Mouse (Mus musculus): ENCODE data around the gene Bnc1. TPM values are rescaled to one million over a fixed set of nuclear protein-coding genes. Genes with fewer than 3 reads are reported as not detected.

The Bnc1 gene
- polyA plus RNA-seq, 1 experiment from 2014 or later = 0.20 TPM

DNA sequence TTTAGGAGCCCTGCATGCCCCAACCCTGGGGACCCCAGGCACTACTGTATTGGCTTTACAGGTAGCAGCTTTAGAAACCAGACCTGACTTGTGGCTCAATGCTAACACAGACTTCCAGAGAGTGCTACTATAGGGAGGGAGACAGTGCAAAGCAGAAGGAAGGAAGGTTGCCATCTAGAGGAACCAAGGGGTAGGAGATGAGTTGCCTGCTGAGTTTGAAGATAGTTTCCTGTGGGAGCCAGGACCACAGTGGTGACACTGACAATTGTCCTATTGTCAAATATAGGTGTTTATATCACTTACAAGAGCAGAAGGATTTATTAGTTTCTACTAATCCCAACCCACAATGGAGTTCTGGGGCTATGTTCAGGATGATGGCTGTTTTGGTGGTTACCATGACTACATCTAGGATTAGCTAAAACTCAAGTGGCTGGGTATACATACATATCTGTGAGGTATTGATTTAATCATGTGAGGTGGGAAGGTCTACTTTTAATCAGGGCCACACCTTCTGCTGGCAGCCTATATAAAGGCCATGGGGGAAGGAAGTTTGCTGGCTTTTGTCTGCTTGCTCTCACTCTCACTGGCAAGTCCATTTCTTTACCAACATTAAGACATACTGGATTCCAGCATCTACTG lies 37.8 kb downstream of the Bnc1 start:
- H3K9me3 ChIP-seq (ENCODE audit: control insufficient read depth, low read length) = no peaks in the 10 kb centered on the region
- no peak overlapping the region for H3K4me2 ChIP-seq (replicated peaks)
- no peak overlapping the region for H3K9ac ChIP-seq
- H3K27ac ChIP-seq = no peak overlapping the region
- H3K4me1 ChIP-seq (replicated peaks; ENCODE audit: control insufficient read depth, insufficient read depth, low read length) = no peaks in the 10 kb centered on the region
- H3K27me3 ChIP-seq (ENCODE audit: control insufficient read depth, insufficient read depth, low read length) = no peaks in the 10 kb centered on the region
- H3K36me3 ChIP-seq (replicated peaks; ENCODE audit: control insufficient read depth, insufficient read depth) = no peaks in the 10 kb centered on the region
- ATAC-seq (ENCODE audit: low FRiP score) (no peak; the same call in 1 of the 2 replicates), DNase-seq (ENCODE audit: low spot score) (peak; percentile 51)
- no peak overlapping the region for H3K4me3 ChIP-seq (replicated peaks; ENCODE audit: low read length)

DNA sequence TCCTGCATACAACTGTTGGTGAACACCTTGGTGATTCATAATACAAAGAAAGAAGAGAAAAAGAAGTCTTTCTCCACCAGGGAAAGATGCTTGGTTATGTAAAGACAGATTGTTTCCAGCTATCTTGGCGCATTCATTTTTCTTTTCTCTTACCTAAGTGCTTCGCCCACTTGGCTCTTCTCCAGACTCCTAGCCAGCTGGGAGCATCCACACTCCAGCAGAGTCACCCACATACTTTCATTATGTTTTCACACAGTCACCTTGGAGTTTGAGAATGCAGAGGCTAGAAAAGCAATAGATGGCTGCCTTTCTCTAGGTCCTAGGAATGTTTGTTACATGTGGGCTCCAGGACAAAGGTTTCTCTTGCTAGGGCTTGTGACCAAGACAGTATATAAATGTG lies 41.6 kb downstream of the Bnc1 start:
- WGBS = 84% methylated on average over 2 of the region's 2 CpGs

DNA sequence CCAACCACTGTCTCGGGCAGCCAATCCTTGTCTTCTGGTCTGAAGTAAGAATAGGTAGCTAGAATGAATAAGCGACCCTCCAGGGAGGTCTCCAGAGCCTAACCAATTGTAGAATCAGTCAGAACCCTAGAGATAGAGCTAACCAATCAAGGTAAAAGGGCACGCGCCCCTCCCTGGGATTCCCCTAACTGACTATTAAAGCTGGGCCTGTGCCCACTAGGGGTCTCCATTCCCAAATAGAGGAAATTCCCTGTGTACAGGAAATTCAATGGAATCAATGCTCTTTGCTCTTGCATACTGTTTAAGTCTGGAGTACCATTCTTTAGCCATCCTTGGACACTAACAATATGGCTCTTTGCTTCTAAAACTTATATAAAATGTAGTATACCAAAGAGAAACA lies 46.7 kb downstream of the Bnc1 start:
- Histone ChIP-seq H3K4me1 (replicated peaks; ENCODE audit: control insufficient read depth, insufficient read depth, low read length) (no peaks in the 10 kb centered on the region), H3K27me3 (ENCODE audit: control insufficient read depth, insufficient read depth, low read length) (no peaks in the 10 kb centered on the region), H3K4me3 (replicated peaks; ENCODE audit: low read length) (no peak overlapping the region), H3K9me3 (ENCODE audit: control insufficient read depth, low read length) (no peaks in the 10 kb centered on the region), H3K4me2 (replicated peaks) (no peak overlapping the region), H3K9ac (no peak overlapping the region), H3K27ac (no peak overlapping the region), H3K36me3 (replicated peaks; ENCODE audit: control insufficient read depth, insufficient read depth) (no peaks in the 10 kb centered on the region)
- WGBS = 21% methylated on average over 4 of the region's 4 CpGs
- ATAC-seq (ENCODE audit: low FRiP score) (no peak), DNase-seq (ENCODE audit: low spot score) (peak; percentile 40)

More for the DNA sequence above, 41.6 kb downstream of the Bnc1 start:
- no peak overlapping the region for H3K27ac ChIP-seq
- no peaks in the 10 kb centered on the region for H3K4me1 ChIP-seq (replicated peaks; ENCODE audit: control insufficient read depth, insufficient read depth, low read length)
- no peak overlapping the region for H3K4me2 ChIP-seq (replicated peaks)
- no peaks in the 10 kb centered on the region for H3K9me3 ChIP-seq (ENCODE audit: control insufficient read depth, low read length)
- ATAC-seq (ENCODE audit: low FRiP score) = no peak
- no peaks in the 10 kb centered on the region for H3K36me3 ChIP-seq (replicated peaks; ENCODE audit: control insufficient read depth, insufficient read depth)
- no peak for DNase-seq (ENCODE audit: low spot score)
- H3K9ac ChIP-seq = no peak overlapping the region
- H3K4me3 ChIP-seq (replicated peaks; ENCODE audit: low read length) = no peak overlapping the region
- H3K27me3 ChIP-seq (ENCODE audit: control insufficient read depth, insufficient read depth, low read length) = no peaks in the 10 kb centered on the region

DNA sequence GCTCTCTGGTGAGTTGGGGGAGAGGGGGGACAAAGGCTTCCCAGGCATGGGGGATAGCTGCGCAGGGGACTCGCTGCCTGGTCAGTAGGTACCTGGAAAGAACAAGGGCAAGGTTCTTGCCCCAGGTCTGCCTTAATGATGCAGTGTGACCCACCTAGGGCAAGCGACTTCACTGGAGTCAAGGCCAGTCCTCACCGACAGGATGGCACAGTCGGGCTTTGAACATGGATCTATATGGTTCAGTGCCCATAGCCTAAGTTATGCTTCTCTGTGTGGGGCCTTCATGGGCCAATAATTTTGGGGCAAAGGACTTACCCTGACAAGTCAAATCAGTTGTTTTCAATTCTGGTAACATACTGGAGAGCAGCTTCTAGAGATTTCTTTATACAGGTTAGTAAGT lies 57.3 kb downstream of the Bnc1 start:
- Histone ChIP-seq H3K27me3 (ENCODE audit: control insufficient read depth, insufficient read depth, low read length) (no peaks in the 10 kb centered on the region), H3K4me2 (replicated peaks) (peak overlapping the region; percentile 75), H3K27ac (peak overlapping the region; percentile 99), H3K36me3 (replicated peaks; ENCODE audit: control insufficient read depth, insufficient read depth) (no peaks in the 10 kb centered on the region), H3K4me3 (replicated peaks; ENCODE audit: low read length) (peak overlapping the region; percentile 98), H3K9me3 (ENCODE audit: control insufficient read depth, low read length) (no peaks in the 10 kb centered on the region), H3K4me1 (replicated peaks; ENCODE audit: control insufficient read depth, insufficient read depth, low read length) (peaks cover 29% of the 10 kb centered on the region), H3K9ac (peak overlapping the region; percentile 99)
- DNase-seq (ENCODE audit: low spot score) (no peak), ATAC-seq (ENCODE audit: low FRiP score) (no peak)
- 5% methylated on average over 5 of the region's 5 CpGs for WGBS

DNA sequence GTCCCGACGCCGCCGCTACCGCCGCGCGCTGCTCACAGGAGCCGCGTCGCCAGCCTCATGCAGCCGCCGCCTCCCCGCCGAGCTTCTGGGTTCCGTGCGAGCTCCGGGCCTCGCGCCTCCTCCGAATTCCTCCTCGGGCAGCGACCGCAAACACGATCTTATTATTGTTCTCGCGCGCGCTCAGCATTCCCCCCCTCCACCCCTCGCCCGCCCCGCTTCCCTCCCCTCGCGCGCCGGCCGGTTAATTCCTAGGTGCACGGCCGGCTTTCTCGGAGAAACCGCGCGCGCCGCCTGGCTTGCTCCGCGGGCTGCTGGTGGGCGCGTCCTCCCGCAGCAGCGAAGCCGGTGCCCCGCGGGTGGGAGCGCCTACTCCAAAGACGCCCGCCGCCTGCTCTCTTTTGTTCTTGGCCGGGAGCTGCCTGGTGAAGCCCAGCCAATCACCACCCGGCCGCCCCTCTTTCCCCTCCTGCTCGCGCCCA lies 57.8 kb downstream of the Bnc1 start, which contains the start of gene Hdgfl3:
Gene Hdgfl3 (minus strand): TSS at position 207 of the 479 bp plus-strand sequence.
- Histone ChIP-seq H3K4me1 (replicated peaks; ENCODE audit: control insufficient read depth, insufficient read depth, low read length) (peaks cover 34% of the 10 kb centered on the region), H3K36me3 (replicated peaks; ENCODE audit: control insufficient read depth, insufficient read depth) (no peaks in the 10 kb centered on the region), H3K27me3 (ENCODE audit: control insufficient read depth, insufficient read depth, low read length) (no peaks in the 10 kb centered on the region), H3K27ac (peak within 1 kb of the TSS; percentile 99), H3K9ac (peak within 1 kb of the TSS; percentile 99), H3K4me2 (replicated peaks) (peak within 1 kb of the TSS; percentile 75), H3K9me3 (ENCODE audit: control insufficient read depth, low read length) (no peaks in the 10 kb centered on the region), H3K4me3 (replicated peaks; ENCODE audit: low read length) (peak within 1 kb of the TSS; percentile 98)
- WGBS = under 1% methylated on average over 59 of the region's 63 CpGs
- ATAC-seq (ENCODE audit: low FRiP score) = peak; percentile 90
- DNase-seq (ENCODE audit: low spot score) = peak; percentile 87

DNA sequence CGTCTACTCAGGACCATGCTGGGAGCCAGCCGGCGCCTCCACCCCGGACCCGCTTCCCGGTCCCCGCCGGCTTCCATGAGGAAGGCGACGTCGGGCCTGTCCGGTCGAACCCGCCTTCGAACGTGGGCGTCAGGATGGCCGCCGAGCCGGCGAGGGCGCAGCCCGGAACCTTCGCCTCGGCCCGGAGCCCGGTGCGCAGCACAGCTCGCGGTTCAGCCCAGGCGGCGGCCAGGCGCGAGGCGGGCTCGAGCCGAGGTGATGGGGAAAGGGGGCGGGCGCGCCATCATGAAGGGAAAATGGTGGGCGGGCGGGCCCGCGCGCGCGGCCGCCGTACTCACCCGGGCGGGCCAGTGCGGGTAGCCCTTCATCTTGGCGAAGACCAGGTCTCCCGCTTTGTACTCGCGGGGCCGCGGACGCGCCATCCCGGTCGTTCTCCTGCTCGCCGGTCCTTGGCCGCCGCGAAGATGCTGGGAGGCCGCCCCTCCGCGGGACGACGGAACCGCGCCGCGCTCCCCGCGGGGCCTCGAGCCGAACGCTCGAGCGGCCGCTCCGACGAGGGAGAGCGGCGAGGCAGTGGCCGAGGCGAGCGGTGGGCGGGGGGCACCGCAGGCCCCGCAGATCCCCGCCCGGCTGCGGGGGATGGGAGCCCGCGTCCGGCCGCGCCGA lies 58.4 kb downstream of the Bnc1 start:
- Histone ChIP-seq H3K27me3 (ENCODE audit: control insufficient read depth, insufficient read depth, low read length) (no peaks in the 10 kb centered on the region), H3K4me3 (replicated peaks; ENCODE audit: low read length) (peak overlapping the region; percentile 98), H3K27ac (peak overlapping the region; percentile 99), H3K9me3 (ENCODE audit: control insufficient read depth, low read length) (no peaks in the 10 kb centered on the region), H3K9ac (peak overlapping the region; percentile 99), H3K4me1 (replicated peaks; ENCODE audit: control insufficient read depth, insufficient read depth, low read length) (peaks cover 39% of the 10 kb centered on the region), H3K4me2 (replicated peaks) (peak overlapping the region; percentile 75), H3K36me3 (replicated peaks; ENCODE audit: control insufficient read depth, insufficient read depth) (no peaks in the 10 kb centered on the region)
- under 1% methylated on average over 88 of the region's 103 CpGs for WGBS
- ATAC-seq (ENCODE audit: low FRiP score) (peak; percentile 78), DNase-seq (ENCODE audit: low spot score) (peak; percentile 66)

DNA sequence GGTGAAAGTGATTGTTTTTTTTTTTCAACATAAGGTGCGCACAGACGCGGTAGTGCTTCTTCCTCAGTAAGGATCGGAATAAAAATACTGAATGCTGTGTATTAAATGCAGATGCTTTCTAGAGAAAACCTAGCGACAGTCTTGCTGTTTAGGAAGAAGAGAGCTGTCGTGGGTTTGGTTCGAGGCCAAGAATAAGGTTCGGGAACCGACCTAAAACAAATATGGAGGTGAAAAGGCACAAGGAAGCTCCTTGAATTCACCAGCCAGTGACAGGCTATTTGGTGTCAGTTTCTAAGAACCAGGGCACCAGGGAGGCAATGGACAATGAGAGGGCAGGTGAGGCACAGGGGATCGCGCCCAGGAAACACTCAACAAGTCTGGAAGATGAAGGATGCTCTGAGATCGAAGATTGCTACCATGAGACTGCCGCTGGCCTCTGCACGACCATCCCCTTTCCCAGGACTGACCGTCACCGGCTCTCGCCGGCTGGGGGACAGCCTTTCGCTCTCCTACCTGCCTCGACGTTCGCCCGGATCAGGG lies 59.0 kb downstream of the Bnc1 start:
- Histone ChIP-seq H3K27me3 (ENCODE audit: control insufficient read depth, insufficient read depth, low read length) (no peaks in the 10 kb centered on the region), H3K4me1 (replicated peaks; ENCODE audit: control insufficient read depth, insufficient read depth, low read length) (peaks cover 43% of the 10 kb centered on the region), H3K36me3 (replicated peaks; ENCODE audit: control insufficient read depth, insufficient read depth) (no peaks in the 10 kb centered on the region), H3K4me2 (replicated peaks) (peak overlapping the region; percentile 75), H3K4me3 (replicated peaks; ENCODE audit: low read length) (peak overlapping the region; percentile 98), H3K9me3 (ENCODE audit: control insufficient read depth, low read length) (no peaks in the 10 kb centered on the region), H3K9ac (peak overlapping the region; percentile 99), H3K27ac (peak overlapping the region; percentile 99)
- 3% methylated on average over 23 of the region's 23 CpGs for WGBS
- DNase-seq (ENCODE audit: low spot score) = peak; percentile 42
- no peak for ATAC-seq (ENCODE audit: low FRiP score)

DNA sequence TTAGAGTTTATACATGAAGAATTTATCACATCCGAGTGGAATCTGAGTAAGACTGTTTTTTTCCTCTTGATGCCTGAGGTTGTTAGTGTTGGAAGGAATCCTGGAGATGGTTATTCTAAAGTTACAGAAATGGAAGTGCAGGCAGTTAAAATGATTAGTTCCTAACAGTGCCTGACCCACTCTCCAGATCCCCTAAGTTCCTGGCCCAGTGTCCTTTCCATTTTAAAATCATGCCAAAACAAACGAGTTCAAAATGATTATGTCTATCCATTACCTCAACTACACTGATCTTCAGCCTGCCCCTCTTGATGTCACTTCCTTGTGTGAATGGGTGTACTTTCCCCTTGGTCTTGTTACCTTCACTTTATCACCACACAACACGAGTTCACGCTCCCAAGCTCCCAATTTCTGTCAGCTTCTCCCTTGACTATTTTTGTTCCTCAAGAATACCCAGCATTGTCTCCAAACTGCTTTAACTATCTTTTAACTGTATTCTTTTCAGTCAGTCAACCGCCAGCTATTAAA lies 59.5 kb downstream of the Bnc1 start:
- Histone ChIP-seq H3K27ac (peak overlapping the region; percentile 99; the same call in 1 of the 2 replicates), H3K9me3 (ENCODE audit: control insufficient read depth, low read length) (no peaks in the 10 kb centered on the region), H3K4me1 (replicated peaks; ENCODE audit: control insufficient read depth, insufficient read depth, low read length) (peaks cover 43% of the 10 kb centered on the region), H3K36me3 (replicated peaks; ENCODE audit: control insufficient read depth, insufficient read depth) (no peaks in the 10 kb centered on the region), H3K27me3 (ENCODE audit: control insufficient read depth, insufficient read depth, low read length) (no peaks in the 10 kb centered on the region), H3K9ac (peak overlapping the region; percentile 99), H3K4me3 (replicated peaks; ENCODE audit: low read length) (peak overlapping the region; percentile 98), H3K4me2 (replicated peaks) (peak overlapping the region; percentile 75)
- 33% methylated on average over 5 of the region's 5 CpGs for WGBS
- DNase-seq (ENCODE audit: low spot score) (no peak), ATAC-seq (ENCODE audit: low FRiP score) (no peak)

DNA sequence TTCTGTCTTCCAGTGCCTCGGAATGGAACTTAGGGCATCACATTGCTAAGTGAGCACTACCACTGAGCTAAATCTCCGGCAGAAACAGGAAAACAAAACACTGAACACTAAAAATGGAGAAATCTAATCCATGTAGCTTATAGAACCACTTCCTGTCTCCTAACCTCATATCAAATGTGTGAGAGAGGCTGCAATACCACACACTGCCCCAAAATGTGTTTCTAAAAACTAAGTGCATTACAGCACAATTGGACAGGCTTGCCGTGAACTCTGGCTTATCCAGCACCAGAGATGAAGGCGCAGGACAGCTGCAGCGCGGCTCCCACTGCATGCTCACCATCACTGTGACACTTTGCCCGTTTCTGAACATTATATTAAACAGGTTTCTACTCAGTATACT lies 63.1 kb downstream of the Bnc1 start:
- Histone ChIP-seq H3K4me1 (replicated peaks; ENCODE audit: control insufficient read depth, insufficient read depth, low read length) (peaks cover 34% of the 10 kb centered on the region), H3K4me3 (replicated peaks; ENCODE audit: low read length) (no peak overlapping the region), H3K4me2 (replicated peaks) (no peak overlapping the region), H3K9ac (no peak overlapping the region), H3K27me3 (ENCODE audit: control insufficient read depth, insufficient read depth, low read length) (no peaks in the 10 kb centered on the region), H3K36me3 (replicated peaks; ENCODE audit: control insufficient read depth, insufficient read depth) (no peaks in the 10 kb centered on the region), H3K9me3 (ENCODE audit: control insufficient read depth, low read length) (no peaks in the 10 kb centered on the region), H3K27ac (no peak overlapping the region)
- DNase-seq (ENCODE audit: low spot score) (no peak), ATAC-seq (ENCODE audit: low FRiP score) (no peak)
- 81% methylated on average over 7 of the region's 7 CpGs for WGBS

Data from hindbrain, embryonic 14.5 days (tissue).